Mouse (Mus musculus): Measurements from ENCODE around the gene Cit. TPM values are rescaled to one million over a fixed set of nuclear protein-coding genes. Genes with fewer than 3 reads are reported as not detected.

Cit gene
- total RNA-seq, 1 experiment = 43.4 TPM

DNA sequence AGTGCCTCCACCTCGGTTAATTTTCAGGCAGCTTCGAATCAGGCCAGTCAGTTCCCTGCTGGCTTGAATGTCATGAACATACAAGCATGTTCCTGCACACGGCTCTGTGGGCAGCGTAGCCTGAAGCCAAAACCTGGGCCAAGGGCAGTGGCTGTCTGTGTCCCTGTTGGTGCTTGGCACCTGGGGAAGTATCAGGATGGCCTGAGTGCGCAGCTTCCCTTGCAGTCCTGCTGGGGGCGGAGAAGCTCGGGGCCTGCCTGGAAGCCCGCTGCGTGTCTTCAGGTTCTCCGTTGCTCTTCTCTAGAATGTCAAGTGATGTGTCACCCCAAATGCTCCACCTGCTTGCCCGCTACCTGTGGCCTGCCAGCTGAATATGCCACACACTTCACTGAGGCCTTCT lies 140.0 kb downstream of the Cit start:
- peaks cover 57% of the 10 kb centered on the region for H3K36me3 ChIP-seq (ENCODE audit: control insufficient read depth, insufficient read depth, low read length, poor library complexity, severe bottlenecking)

DNA sequence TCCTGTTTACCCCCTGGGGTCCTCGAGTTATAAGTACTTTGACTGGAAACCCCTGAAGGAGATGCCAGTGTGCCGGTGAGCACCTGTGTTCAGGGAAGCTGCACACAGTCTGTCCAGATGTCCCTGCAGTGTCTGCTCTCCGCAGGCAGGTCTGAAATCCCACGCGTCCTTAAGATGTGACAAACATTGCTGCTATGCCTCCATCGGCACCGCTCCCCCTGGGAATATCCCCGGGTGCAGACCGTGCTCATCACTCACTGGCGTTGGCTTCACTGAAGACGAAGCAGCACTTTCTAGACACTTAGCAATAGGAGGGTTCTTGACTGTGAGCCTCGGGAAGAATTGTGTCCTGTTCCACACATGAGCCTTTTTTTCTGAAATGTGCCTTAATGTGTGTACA lies 142.2 kb downstream of the Cit start:
- DNase-seq (ENCODE audit: low read depth, low spot score) = no peak
- Histone ChIP-seq H3K27ac (ENCODE audit: insufficient read depth, low read depth, low read length, poor library complexity, severe bottlenecking) (no peak overlapping the region), H3K9me3 (ENCODE audit: control insufficient read depth, insufficient read depth, low read depth, low read length) (no peaks in the 10 kb centered on the region), H3K4me1 (ENCODE audit: control insufficient read depth in 2 of 2, insufficient read depth in 2 of 2, low read length in 2 of 2, poor library complexity in 1 of 2) (peaks cover 0 to 10% of the 10 kb centered on the region in 2 experiments; a peak in 2 of 4 replicates), H3K36me3 (ENCODE audit: control insufficient read depth, insufficient read depth, low read length, poor library complexity, severe bottlenecking) (peaks cover 56% of the 10 kb centered on the region), H3K9ac (ENCODE audit: insufficient read depth, low read depth, low read length, poor library complexity, severe bottlenecking) (no peak overlapping the region), H3K4me3 (ENCODE audit: insufficient read depth in 1 of 2, low read depth in 1 of 2, low read length in 2 of 2, poor library complexity in 1 of 2, severe bottlenecking in 1 of 2) (no peak overlapping the region)
- in situ Hi-C loops (cut with MboI; ENCODE audit: low sequenced_read_pairs in 2 of 2, unreplicated experiment in 2 of 2) = no loop called here
- TF ChIP-seq HCFC1 (IDR thresholded peaks at IDR 0.05; ENCODE audit: borderline replicate concordance, insufficient read depth, low read length) (no peak), MAFK (IDR thresholded peaks at IDR 0.05; ENCODE audit: insufficient read depth, low read depth, low read length) (no peak), CHD2 (IDR thresholded peaks at IDR 0.05; ENCODE audit: low read depth, low read length) (no peak), ZC3H11A (IDR thresholded peaks at IDR 0.05; ENCODE audit: borderline replicate concordance, low read depth, low read length) (no peak), ZNF384 (IDR thresholded peaks at IDR 0.05; ENCODE audit: low read depth, low read length) (no peak)

More for the DNA sequence above, 140.0 kb downstream of the Cit start:
- Histone ChIP-seq H3K4me3 (ENCODE audit: insufficient read depth in 1 of 2, low read depth in 1 of 2, low read length in 2 of 2, poor library complexity in 1 of 2, severe bottlenecking in 1 of 2) (no peak overlapping the region), H3K4me1 (ENCODE audit: control insufficient read depth in 2 of 2, insufficient read depth in 2 of 2, low read length in 2 of 2, poor library complexity in 1 of 2) (peaks cover 0 to 10% of the 10 kb centered on the region in 2 experiments; a peak in 2 of 4 replicates), H3K9ac (ENCODE audit: insufficient read depth, low read depth, low read length, poor library complexity, severe bottlenecking) (no peak overlapping the region), H3K27ac (ENCODE audit: insufficient read depth, low read depth, low read length, poor library complexity, severe bottlenecking) (no peak overlapping the region; the same call in 1 of the 2 replicates), H3K9me3 (ENCODE audit: control insufficient read depth, insufficient read depth, low read depth, low read length) (no peaks in the 10 kb centered on the region)
- in situ Hi-C loops (cut with MboI; ENCODE audit: low sequenced_read_pairs in 2 of 2, unreplicated experiment in 2 of 2) = no loop called here
- no peak for DNase-seq (ENCODE audit: low read depth, low spot score)
- TF ChIP-seq ZC3H11A (IDR thresholded peaks at IDR 0.05; ENCODE audit: borderline replicate concordance, low read depth, low read length) (no peak), MAFK (IDR thresholded peaks at IDR 0.05; ENCODE audit: insufficient read depth, low read depth, low read length) (no peak), HCFC1 (IDR thresholded peaks at IDR 0.05; ENCODE audit: borderline replicate concordance, insufficient read depth, low read length) (no peak), CHD2 (IDR thresholded peaks at IDR 0.05; ENCODE audit: low read depth, low read length) (no peak), ZNF384 (IDR thresholded peaks at IDR 0.05; ENCODE audit: low read depth, low read length) (no peak)

DNA sequence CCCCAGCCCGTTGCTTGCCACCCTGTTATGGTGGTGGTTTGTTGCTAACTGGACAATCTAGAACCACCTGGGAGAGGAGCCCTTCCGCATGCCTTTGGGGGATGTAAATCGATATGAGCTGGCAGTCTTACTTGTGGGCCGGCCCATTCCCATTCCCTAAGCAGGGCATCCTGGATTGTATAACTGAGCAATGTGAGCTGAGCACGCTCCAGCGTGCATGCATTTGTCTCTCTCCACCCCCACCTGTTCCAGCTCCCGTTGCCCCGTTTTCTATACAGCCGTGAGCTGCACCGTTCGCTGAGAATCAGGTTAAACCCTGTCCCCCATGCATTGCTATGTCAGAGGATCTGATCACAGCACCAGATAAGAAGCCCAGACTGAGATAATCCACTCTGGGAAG lies 146.6 kb downstream of the Cit start:
- TF ChIP-seq ZC3H11A (IDR thresholded peaks at IDR 0.05; ENCODE audit: borderline replicate concordance, low read depth, low read length) = no peak
- TF ChIP-seq HCFC1 (IDR thresholded peaks at IDR 0.05; ENCODE audit: borderline replicate concordance, insufficient read depth, low read length) = no peak
- TF ChIP-seq MAFK (IDR thresholded peaks at IDR 0.05; ENCODE audit: insufficient read depth, low read depth, low read length) = no peak
- no peak for TF ChIP-seq CHD2 (IDR thresholded peaks at IDR 0.05; ENCODE audit: low read depth, low read length)
- no peak for TF ChIP-seq ZNF384 (IDR thresholded peaks at IDR 0.05; ENCODE audit: low read depth, low read length)
- DNase-seq (ENCODE audit: low read depth, low spot score) = no peak
- in situ Hi-C loops (cut with MboI; ENCODE audit: low sequenced_read_pairs in 2 of 2, unreplicated experiment in 2 of 2) = no loop called here
- peaks cover 0 to 7% of the 10 kb centered on the region in 2 experiments; a peak in 2 of 4 replicates for H3K4me1 ChIP-seq (ENCODE audit: control insufficient read depth in 2 of 2, insufficient read depth in 2 of 2, low read length in 2 of 2, poor library complexity in 1 of 2)
- H3K9me3 ChIP-seq (ENCODE audit: control insufficient read depth, insufficient read depth, low read depth, low read length) = 0 out of 2 replicates have a peak, but pooled peaks cover 1% of the 10 kb centered on the region
- no peak overlapping the region for H3K27ac ChIP-seq (ENCODE audit: insufficient read depth, low read depth, low read length, poor library complexity, severe bottlenecking)
- H3K36me3 ChIP-seq (ENCODE audit: control insufficient read depth, insufficient read depth, low read length, poor library complexity, severe bottlenecking) = peaks cover 60% of the 10 kb centered on the region
- no peak overlapping the region for H3K4me3 ChIP-seq (ENCODE audit: insufficient read depth in 1 of 2, low read depth in 1 of 2, low read length in 2 of 2, poor library complexity in 1 of 2, severe bottlenecking in 1 of 2)
- H3K9ac ChIP-seq (ENCODE audit: insufficient read depth, low read depth, low read length, poor library complexity, severe bottlenecking) = no peak overlapping the region

DNA sequence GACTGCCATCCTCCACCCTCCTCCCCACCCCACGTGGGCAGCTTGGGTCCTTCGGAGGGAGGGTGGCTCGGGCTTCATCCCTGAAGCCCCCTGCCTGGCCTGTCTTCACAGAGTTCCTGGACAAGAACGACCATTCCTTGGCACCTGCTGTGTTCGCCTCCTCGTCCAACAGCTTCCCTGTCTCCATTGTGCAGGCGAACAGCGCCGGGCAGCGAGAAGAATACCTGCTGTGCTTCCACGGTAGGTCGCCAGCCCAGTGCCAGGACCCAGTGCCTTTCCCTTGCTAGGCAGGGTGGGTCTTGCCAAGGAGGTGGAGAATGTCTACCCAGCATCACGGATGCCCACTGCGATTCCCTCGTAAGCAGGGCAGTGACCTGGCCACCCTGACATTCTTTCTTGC lies 149.0 kb downstream of the Cit start:
- DNase-seq (ENCODE audit: low read depth, low spot score) = no peak
- Histone ChIP-seq H3K4me1 (ENCODE audit: control insufficient read depth in 2 of 2, insufficient read depth in 2 of 2, low read length in 2 of 2, poor library complexity in 1 of 2) (peaks cover 0 to 3% of the 10 kb centered on the region in 2 experiments; a peak in 1 of 4 replicates), H3K9ac (ENCODE audit: insufficient read depth, low read depth, low read length, poor library complexity, severe bottlenecking) (no peak overlapping the region), H3K36me3 (ENCODE audit: control insufficient read depth, insufficient read depth, low read length, poor library complexity, severe bottlenecking) (peaks cover 50% of the 10 kb centered on the region), H3K27ac (ENCODE audit: insufficient read depth, low read depth, low read length, poor library complexity, severe bottlenecking) (no peak overlapping the region), H3K4me3 (ENCODE audit: insufficient read depth in 1 of 2, low read depth in 1 of 2, low read length in 2 of 2, poor library complexity in 1 of 2, severe bottlenecking in 1 of 2) (no peak overlapping the region), H3K9me3 (ENCODE audit: control insufficient read depth, insufficient read depth, low read depth, low read length) (0 out of 2 replicates have a peak, but pooled peaks cover 1% of the 10 kb centered on the region)
- TF ChIP-seq HCFC1 (IDR thresholded peaks at IDR 0.05; ENCODE audit: borderline replicate concordance, insufficient read depth, low read length) (no peak), ZNF384 (IDR thresholded peaks at IDR 0.05; ENCODE audit: low read depth, low read length) (no peak)
- in situ Hi-C loops (cut with MboI; ENCODE audit: low sequenced_read_pairs in 2 of 2, unreplicated experiment in 2 of 2) = no loop called here

DNA sequence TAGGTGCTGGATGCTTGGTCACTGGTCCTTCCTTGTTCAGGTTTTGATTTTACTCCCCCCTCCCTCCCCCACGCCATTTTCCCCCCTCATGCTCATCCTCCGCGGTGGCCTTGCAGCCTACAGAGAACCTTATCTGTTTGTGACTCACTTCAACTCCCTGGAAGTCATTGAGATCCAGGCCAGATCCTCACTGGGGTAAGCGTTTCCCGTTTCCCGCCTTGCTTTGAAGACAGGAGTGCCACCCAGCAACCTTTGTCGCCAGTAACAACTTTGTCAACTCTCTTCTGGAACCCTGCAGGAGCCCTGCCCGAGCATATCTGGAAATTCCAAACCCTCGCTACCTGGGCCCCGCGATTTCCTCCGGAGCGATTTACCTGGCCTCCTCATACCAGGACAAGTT lies 152.3 kb downstream of the Cit start:
- H3K4me3 ChIP-seq (ENCODE audit: insufficient read depth in 1 of 2, low read depth in 1 of 2, low read length in 2 of 2, poor library complexity in 1 of 2, severe bottlenecking in 1 of 2) = no peak overlapping the region
- peaks cover 0 to 3% of the 10 kb centered on the region in 2 experiments; a peak in 1 of 4 replicates for H3K4me1 ChIP-seq (ENCODE audit: control insufficient read depth in 2 of 2, insufficient read depth in 2 of 2, low read length in 2 of 2, poor library complexity in 1 of 2)
- H3K27ac ChIP-seq (ENCODE audit: insufficient read depth, low read depth, low read length, poor library complexity, severe bottlenecking) = no peak overlapping the region
- no peak overlapping the region for H3K9ac ChIP-seq (ENCODE audit: insufficient read depth, low read depth, low read length, poor library complexity, severe bottlenecking)
- in situ Hi-C loops (cut with MboI; ENCODE audit: low sequenced_read_pairs in 2 of 2, unreplicated experiment in 2 of 2) = no loop called here
- H3K36me3 ChIP-seq (ENCODE audit: control insufficient read depth, insufficient read depth, low read length, poor library complexity, severe bottlenecking) = peaks cover 42% of the 10 kb centered on the region
- no peak for DNase-seq (ENCODE audit: low read depth, low spot score)
- 0 out of 2 replicates have a peak, but pooled peaks cover 1% of the 10 kb centered on the region for H3K9me3 ChIP-seq (ENCODE audit: control insufficient read depth, insufficient read depth, low read depth, low read length)
- no peak for TF ChIP-seq CHD2 (IDR thresholded peaks at IDR 0.05; ENCODE audit: low read depth, low read length)

Data from ES-E14 (cell line).